Mouse (Mus musculus): ENCODE data around the gene Ccnyl1.

DNA sequence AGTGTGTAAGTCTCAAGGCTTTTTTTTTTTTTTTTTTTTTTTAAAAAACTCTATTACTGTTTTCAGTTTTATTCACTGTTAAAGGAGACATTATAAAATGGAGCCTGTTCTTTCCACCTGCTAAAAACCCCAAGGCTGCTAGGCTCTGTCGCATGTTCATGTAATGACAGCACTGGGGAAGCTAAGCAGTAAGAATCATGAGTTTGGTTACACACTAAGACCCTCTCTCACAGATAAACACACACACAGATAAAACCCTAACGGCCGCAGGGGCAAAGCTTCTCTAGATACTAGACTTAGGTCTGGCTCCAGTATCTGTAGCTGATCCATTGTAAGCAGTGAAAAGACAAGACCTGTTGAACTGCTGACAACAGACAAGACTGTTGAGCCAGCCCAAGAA lies 8.8 kb upstream of the Ccnyl1 start:
- TF ChIP-seq CTCF (IDR thresholded peaks at IDR 0.05; ENCODE audit: low read depth): no peak
- TF ChIP-seq EP300 (optimal IDR thresholded peaks at IDR 0.05): no peak

Data from stomach, postnatal 0 days (tissue).